In the genomic region with DNA sequence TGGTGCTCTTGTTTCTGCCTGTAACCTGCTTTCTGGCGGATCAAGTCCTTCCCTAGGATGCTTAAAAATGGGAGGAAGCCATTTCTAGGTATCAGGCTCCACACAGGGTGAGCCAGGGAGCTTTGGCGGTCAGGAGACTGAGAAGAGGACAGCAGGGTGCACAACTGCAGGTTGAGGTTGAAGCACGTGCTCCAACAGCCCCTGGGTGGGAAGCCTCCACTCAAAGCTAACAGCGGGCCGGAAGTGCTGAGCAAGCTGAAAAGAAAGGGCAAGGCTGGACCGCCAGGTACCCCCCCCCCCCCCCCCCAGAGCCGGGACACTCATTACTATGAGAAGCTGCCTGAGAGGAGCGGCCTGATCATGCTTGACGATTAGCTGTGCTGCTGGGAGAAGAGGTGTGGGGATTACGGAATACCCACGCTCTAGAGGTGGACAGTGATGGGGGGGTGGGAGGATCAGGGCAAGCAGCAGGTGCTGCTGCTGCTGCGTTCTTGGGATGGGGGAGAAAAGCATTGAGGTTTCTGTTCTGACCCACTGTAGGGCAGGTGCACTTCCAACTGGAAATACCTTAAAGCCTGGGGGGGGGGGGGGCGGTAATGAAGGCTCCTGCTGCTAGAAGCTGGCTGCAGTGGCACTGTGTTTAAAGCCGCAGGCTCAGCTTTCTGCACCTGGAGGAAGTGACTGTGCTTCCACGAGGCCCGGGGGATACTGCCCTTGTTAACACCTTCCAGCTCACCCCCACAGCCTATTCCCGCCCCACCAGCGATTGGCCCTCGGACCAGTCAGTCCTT, we compare ENCODE assay signal across 9 mouse cellular contexts. TPM values are rescaled to one million over a fixed set of nuclear protein-coding genes. Genes with fewer than 3 reads are reported as not detected.
DNase-seq lines count a peak whose midpoint lies in the region; ATAC-seq lines count a peak whose summit lies in the region.
"Had no signal": no experiment of that assay in that cellular context is flagged by ENCODE, and none has a peak within 500 bp of the region (broad histone marks: within the 10 kb centered on the region; RNA-seq: fewer than 3 reads in every experiment).

No protein-coding gene starts in this region.

- WGBS in kidney, embryonic 16.5 days, result 20% methylated on average over 19 of the region's 19 CpGs
- 27% methylated on average over 18 of the region's 19 CpGs for WGBS in forebrain, embryonic 12.5 days
- WGBS in liver, embryonic 13.5 days (ENCODE audit: insufficient replicate concordance), result 16% methylated on average over 18 of the region's 19 CpGs

- no peak for DNase-seq in kidney, adult 9 months
- no peak for DNase-seq in liver, embryonic 13.5 days
- peak; percentile 73 for DNase-seq in thymus, postnatal 0 days (ENCODE audit: low spot score)
- DNase-seq in adrenal gland, adult 18-20 months (ENCODE audit: low spot score in 2 of 2), result no peak
- DNase-seq in gastrocnemius, adult 18-20 months (ENCODE audit: low spot score), result no peak
- no peak for DNase-seq in left cerebral cortex, postnatal 36 days (ENCODE audit: low spot score in 2 of 2)

- H3K9ac ChIP-seq in kidney, embryonic 16.5 days (replicated peaks; ENCODE audit: low read length), result no peak overlapping the region
- H3K9ac ChIP-seq in forebrain, embryonic 12.5 days, result peak overlapping the region; percentile 12; the same call in 1 of the 2 replicates
- peak overlapping the region; percentile 62 for H3K9ac ChIP-seq in liver, embryonic 13.5 days

- H3K4me2 ChIP-seq in kidney, embryonic 16.5 days (replicated peaks; ENCODE audit: low read depth, low read length), result peak overlapping the region; percentile 27
- H3K4me2 ChIP-seq in forebrain, embryonic 12.5 days, result peak overlapping the region; percentile 26
- H3K4me2 ChIP-seq in liver, embryonic 13.5 days, result peak overlapping the region; percentile 52

- no peaks in the 10 kb centered on the region for H3K9me3 ChIP-seq in kidney, embryonic 16.5 days (ENCODE audit: low read length)
- no peaks in the 10 kb centered on the region for H3K9me3 ChIP-seq in forebrain, embryonic 12.5 days
- H3K9me3 ChIP-seq in liver, embryonic 13.5 days (replicated peaks), result no peaks in the 10 kb centered on the region

- no peak overlapping the region for H3K27ac ChIP-seq in kidney, embryonic 16.5 days (ENCODE audit: low read length)
- no peak overlapping the region for H3K27ac ChIP-seq in forebrain, embryonic 12.5 days
- peak overlapping the region; percentile 97 for H3K27ac ChIP-seq in liver, embryonic 13.5 days

- no peaks in the 10 kb centered on the region for H3K36me3 ChIP-seq in kidney, embryonic 16.5 days (ENCODE audit: insufficient read depth, low read length)
- no peaks in the 10 kb centered on the region for H3K36me3 ChIP-seq in forebrain, embryonic 12.5 days (replicated peaks)
- H3K36me3 ChIP-seq in liver, embryonic 13.5 days, result no peaks in the 10 kb centered on the region

- peaks cover 24% of the 10 kb centered on the region for H3K4me1 ChIP-seq in kidney, embryonic 16.5 days (ENCODE audit: insufficient read depth, low read length)
- peaks cover 15% of the 10 kb centered on the region for H3K4me1 ChIP-seq in forebrain, embryonic 12.5 days
- H3K4me1 ChIP-seq in liver, embryonic 13.5 days (replicated peaks), result peaks cover 69% of the 10 kb centered on the region

- ATAC-seq in kidney, embryonic 16.5 days (ENCODE audit: low FRiP score, low TSS enrichment), result 0 out of 2 replicates have a peak, but pooled peaks have one; percentile 36
- no peak for ATAC-seq in forebrain, embryonic 12.5 days (ENCODE audit: low FRiP score)
- no peak for ATAC-seq in liver, embryonic 13.5 days (ENCODE audit: low read depth)

- intact Hi-C loops in left cerebral cortex, postnatal 36 days (cut with DNase I), result no loop called here

- no peaks in the 10 kb centered on the region for H3K27me3 ChIP-seq in kidney, embryonic 16.5 days (ENCODE audit: insufficient read depth, low read length)
- no peaks in the 10 kb centered on the region for H3K27me3 ChIP-seq in forebrain, embryonic 12.5 days
- no peaks in the 10 kb centered on the region for H3K27me3 ChIP-seq in liver, embryonic 13.5 days

- 0 out of 2 replicates have a peak overlapping the region, but pooled peaks have one; percentile 2 for H3K4me3 ChIP-seq in kidney, embryonic 16.5 days (ENCODE audit: low read length)
- H3K4me3 ChIP-seq in forebrain, embryonic 12.5 days (replicated peaks), result no peak overlapping the region
- no peak overlapping the region for H3K4me3 ChIP-seq in liver, embryonic 13.5 days (replicated peaks)

RNA-seq across cellular contexts. Expression of a gene that starts 4.7 kb away (rescaled TPM):
- polyA plus RNA-seq in kidney, embryonic 16.5 days (2015; fragmentation: Nextera tagmentation; extraction: Ambion mirVana), result not detected in 2 replicates
- not detected in 2 replicates for polyA plus RNA-seq in forebrain, embryonic 12.5 days (2016; fragmentation: Nextera tagmentation; extraction: Ambion mirVana)
- not detected in 2 replicates for polyA plus RNA-seq in liver, embryonic 13.5 days (2015; fragmentation: Nextera tagmentation; extraction: Ambion mirVana)
- not detected in 2 replicates for polyA plus RNA-seq in thymus, postnatal 0 days (2015; fragmentation: Nextera tagmentation; extraction: Ambion mirVana)
- not detected for total RNA-seq in adrenal gland, adult 18-20 months (2021)
- total RNA-seq in gastrocnemius, adult 18-20 months (2021), result not detected
- total RNA-seq in left cerebral cortex, postnatal 36 days (2021), result not detected
- total RNA-seq: left cerebral cortex, postnatal 10 days had no signal

RNA-seq across cellular contexts. Expression of a gene that starts 25.2 kb away (rescaled TPM):
- 44.7 and 45.7 TPM in 2 replicates for polyA plus RNA-seq in kidney, embryonic 16.5 days (2015; fragmentation: Nextera tagmentation; extraction: Ambion mirVana)
- polyA plus RNA-seq in forebrain, embryonic 12.5 days (2016; fragmentation: Nextera tagmentation; extraction: Ambion mirVana), result 39.8 and 40.3 TPM in 2 replicates
- 23.7 and 28.4 TPM in 2 replicates for polyA plus RNA-seq in liver, embryonic 13.5 days (2015; fragmentation: Nextera tagmentation; extraction: Ambion mirVana)
- 23.3 and 29.7 TPM in 2 replicates for polyA plus RNA-seq in thymus, postnatal 0 days (2015; fragmentation: Nextera tagmentation; extraction: Ambion mirVana)
- total RNA-seq in adrenal gland, adult 18-20 months (2021), result 10 to 100 TPM; 23.0 to 23.9 TPM
- 1 to 10 TPM; 7.4 to 7.7 TPM for total RNA-seq in gastrocnemius, adult 18-20 months (2021)
- total RNA-seq in left cerebral cortex, postnatal 36 days (2021), result 10 to 100 TPM; 17.2 to 17.8 TPM

RNA-seq across cellular contexts. Expression of a gene that starts 27.2 kb away (rescaled TPM):
- 14.0 and 18.4 TPM in 2 replicates for polyA plus RNA-seq in kidney, embryonic 16.5 days (2015; fragmentation: Nextera tagmentation; extraction: Ambion mirVana)
- polyA plus RNA-seq in forebrain, embryonic 12.5 days (2016; fragmentation: Nextera tagmentation; extraction: Ambion mirVana), result 26.4 and 26.6 TPM in 2 replicates
- 8.0 and 8.3 TPM in 2 replicates for polyA plus RNA-seq in liver, embryonic 13.5 days (2015; fragmentation: Nextera tagmentation; extraction: Ambion mirVana)
- 18.3 and 19.1 TPM in 2 replicates for polyA plus RNA-seq in thymus, postnatal 0 days (2015; fragmentation: Nextera tagmentation; extraction: Ambion mirVana)
- total RNA-seq in adrenal gland, adult 18-20 months (2021), result 10 to 100 TPM; 47.8 to 51.5 TPM
- 10 to 100 TPM; 37.5 to 40.0 TPM for total RNA-seq in gastrocnemius, adult 18-20 months (2021)
- total RNA-seq in left cerebral cortex, postnatal 36 days (2021), result 10 to 100 TPM; 52.8 to 67.7 TPM
